Mouse (Mus musculus): ENCODE data around the gene C3.

- TF ChIP-seq CHD2 (IDR thresholded peaks at IDR 0.05; ENCODE audit: low read depth, low read length), result no peak
- no peak for TF ChIP-seq ZC3H11A (IDR thresholded peaks at IDR 0.05; ENCODE audit: borderline replicate concordance, low read depth, low read length)
These were observed 36.2 kb upstream of the C3 start for GRCm38 (mm10) chr17:57264164-57264563.
